Comparison of ENCODE assay signal across 7 mouse cellular contexts in the genomic region with DNA sequence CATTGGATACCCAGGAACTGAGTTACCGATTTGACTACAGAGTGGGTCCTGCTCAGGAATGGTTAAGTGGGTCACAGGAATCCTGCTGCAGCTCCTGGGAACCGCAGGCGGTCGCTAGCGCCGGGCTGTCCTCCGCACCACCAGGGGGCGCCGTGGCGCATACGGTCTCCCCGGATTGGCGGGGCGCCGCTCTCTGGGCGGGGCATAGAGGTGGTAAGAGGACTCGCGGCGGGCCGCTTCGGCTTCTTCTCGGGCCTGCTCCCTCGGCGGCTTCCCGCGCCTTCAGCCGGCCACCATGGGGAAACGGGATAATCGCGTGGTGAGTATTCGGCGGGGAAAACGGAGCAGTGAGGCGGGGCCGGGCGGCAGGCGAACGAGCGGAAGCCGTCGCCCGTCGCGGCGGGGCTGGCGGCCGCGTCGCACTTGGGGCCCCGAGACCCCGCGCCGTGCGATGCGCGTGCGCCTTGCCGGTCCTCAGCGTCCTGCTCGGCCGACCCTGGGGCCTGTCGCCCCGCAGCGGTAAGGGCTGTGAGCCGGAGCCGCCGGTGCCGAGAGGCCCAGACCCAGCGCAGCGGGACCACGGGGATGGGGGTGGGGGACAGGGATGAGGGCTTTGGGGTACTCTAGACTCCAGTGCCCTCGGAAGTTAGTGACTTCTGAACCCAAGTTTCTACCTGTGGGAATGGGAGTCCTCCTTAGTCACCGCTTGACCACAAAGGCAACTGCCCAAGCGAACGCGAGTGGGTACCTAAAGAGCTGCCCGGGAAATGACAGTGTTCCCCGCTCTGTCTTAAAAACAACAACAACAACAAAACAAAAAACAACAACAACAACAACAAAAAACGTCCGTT. TPM values are rescaled to one million over a fixed set of nuclear protein-coding genes. Genes with fewer than 3 reads are reported as not detected.
DNase-seq lines count a peak whose midpoint lies in the region; ATAC-seq lines count a peak whose summit lies in the region.

Fam133b (plus strand) TSS at position 205 of the 851 bp plus-strand sequence.

- no peaks in the 10 kb centered on the region for H3K9me3 ChIP-seq in intestine, embryonic 15.5 days
- H3K9me3 ChIP-seq in midbrain, embryonic 10.5 days (replicated peaks) = no peaks in the 10 kb centered on the region

- peak within 1 kb of the TSS; percentile 58 for H3K4me2 ChIP-seq in intestine, embryonic 15.5 days (replicated peaks)

- no peaks in the 10 kb centered on the region for H3K27me3 ChIP-seq in intestine, embryonic 15.5 days (replicated peaks)
- H3K27me3 ChIP-seq in midbrain, embryonic 10.5 days (ENCODE audit: low read depth, poor library complexity, severe bottlenecking) = no peaks in the 10 kb centered on the region

- peak within 1 kb of the TSS; percentile 93 for H3K27ac ChIP-seq in intestine, embryonic 15.5 days
- peak within 1 kb of the TSS; percentile 97 for H3K27ac ChIP-seq in midbrain, embryonic 10.5 days (replicated peaks)

- WGBS in intestine, embryonic 15.5 days = under 1% methylated on average over 76 of the region's 80 CpGs
- under 1% methylated on average over 80 of the region's 80 CpGs for WGBS in midbrain, embryonic 10.5 days

- peak within 1 kb of the TSS; percentile 83 for H3K4me3 ChIP-seq in intestine, embryonic 15.5 days (replicated peaks)
- H3K4me3 ChIP-seq in midbrain, embryonic 10.5 days = peak within 1 kb of the TSS; percentile 91

- peak within 1 kb of the TSS; percentile 89 for H3K9ac ChIP-seq in intestine, embryonic 15.5 days

- intact Hi-C loops in left cerebral cortex, postnatal 25 days (cut with DNase I) = no loop called here

- ATAC-seq in intestine, embryonic 15.5 days = peak; percentile 97

- H3K4me1 ChIP-seq in intestine, embryonic 15.5 days (replicated peaks) = peaks cover 5% of the 10 kb centered on the region
- peaks cover 19% of the 10 kb centered on the region for H3K4me1 ChIP-seq in midbrain, embryonic 10.5 days

- DNase-seq in adrenal gland, adult (ENCODE audit: inconsistent age in 2 of 2, low spot score in 1 of 2) = peak; percentile 95 to 99
- peak; percentile 94 for DNase-seq in embryo, embryonic 10.5 days (ENCODE audit: low spot score)
- DNase-seq in gastrocnemius, postnatal 25 days = peak; percentile 92
- peak; percentile 95 to 97 for DNase-seq in left cerebral cortex, postnatal 25 days (ENCODE audit: low spot score in 2 of 2)
- DNase-seq in midbrain, embryonic 10.5 days (ENCODE audit: low spot score) = peak; percentile 96
- DNase-seq in right cerebral cortex, postnatal 4 days = peak; percentile 100

- no peaks in the 10 kb centered on the region for H3K36me3 ChIP-seq in intestine, embryonic 15.5 days
- peaks cover 25% of the 10 kb centered on the region for H3K36me3 ChIP-seq in midbrain, embryonic 10.5 days

RNA-seq across cellular contexts. Expression of gene Fam133b, which starts in this region (rescaled TPM):
- 10 to 100 TPM; 12.4 to 14.3 TPM for total RNA-seq in gastrocnemius, postnatal 25 days (2021)
- 20.8 and 23.5 TPM in 2 replicates for polyA plus RNA-seq in intestine, embryonic 15.5 days (2015; fragmentation: Nextera tagmentation; extraction: Ambion mirVana)
- total RNA-seq in left cerebral cortex, postnatal 25 days (2021) = 10 to 100 TPM; 38.1 to 41.7 TPM
- polyA plus RNA-seq in midbrain, embryonic 10.5 days (2016; fragmentation: Nextera tagmentation; extraction: Ambion mirVana) = 36.8 and 39.7 TPM in 2 replicates

Comparison
In these comparisons a context has a peak if more than half of its experiments do, and no peak if none do; other contexts are left out.
1. Peak in every context shown above with its lines: DNase-seq, ATAC-seq, H3K4me3 ChIP-seq and H3K27ac ChIP-seq.